Mouse (Mus musculus) left cerebral cortex, postnatal 25 days (tissue): Measurements from ENCODE around the gene Mad2l1bp. TPM values are rescaled to one million over a fixed set of nuclear protein-coding genes. Genes with fewer than 3 reads are reported as not detected.

Experiments
- DNase-seq, 2 experiments: peaks; one replicate each; pipeline ENCODE4 v3.0.0; 2022; ENCODE audit warnings: low spot score in 2 of 2, mixed read lengths in 1 of 2
- intact Hi-C: fragments of 180-260 bp; cut with DNase I; formaldehyde crosslinking; loops from one replicate; pipeline ENCODE4 v1.15.1; 2025
- total RNA-seq, 2 experiments: library from RNA; stranded (reverse); gene quantifications; 2 replicates each; pipeline ENCODE4 v1.2.3; 2021

Mad2l1bp gene
- total RNA-seq, 2 experiments from 2014 or later: 13.0 to 13.5 TPM

GRCm38 (mm10) chr17:46160686-46161085 lies 7.3 kb upstream of the Mad2l1bp start, which contains the start of gene Gtpbp2:
Gtpbp2 (plus strand) TSS chr17:46161032.
- peak; percentile 97 to 100 for DNase-seq
- intact Hi-C loops: loop anchor here (10.0 kb wide), 1 partner anchor 426 kb away; the partner anchor contains the start of gene 1600014C23Rik

GRCm38 (mm10) chr17:46160090-46160662 lies 6.8 kb upstream of the Mad2l1bp start:
- DNase-seq: peak; percentile 83 to 92
- intact Hi-C loops: loop anchor here (10.0 kb wide), 1 partner anchor 425 kb away; the partner anchor contains the start of gene 1600014C23Rik

GRCm38 (mm10) chr17:46159236-46159635 lies 5.9 kb upstream of the Mad2l1bp start:
- intact Hi-C loops: loop anchor here (10.0 kb wide), 1 partner anchor 564 kb away; the partner anchor contains the start of gene Slc29a1
- no peak for DNase-seq

- intact Hi-C loops: loop anchor here (10.0 kb wide), 1 partner anchor 562 kb away; the partner anchor contains the start of gene Slc29a1
- no peak for DNase-seq
These were observed 3.8 kb upstream of the Mad2l1bp start for GRCm38 (mm10) chr17:46157131-46157530.

GRCm38 (mm10) chr17:46156680-46157079 lies 3.3 kb upstream of the Mad2l1bp start:
- intact Hi-C loops: loop anchor here (10.0 kb wide), 1 partner anchor 562 kb away; the partner anchor contains the start of gene Slc29a1
- DNase-seq: no peak

GRCm38 (mm10) chr17:46154336-46154735 lies 983 bp upstream of the Mad2l1bp start:
- DNase-seq: no peak
- intact Hi-C loops: loop anchor here (10.0 kb wide), 1 partner anchor 560 kb away; the partner anchor contains the start of gene Slc29a1

GRCm38 (mm10) chr17:46143578-46144423 lies 9.6 kb downstream of the Mad2l1bp start, which contains the start of gene Rsph9:
Rsph9 (minus strand) TSS chr17:46144216.
- peak; percentile 75 to 91 for DNase-seq
- intact Hi-C loops: no loop called here

- intact Hi-C loops: no loop called here
- no peak for DNase-seq
These were observed 13.5 kb downstream of the Mad2l1bp start for GRCm38 (mm10) chr17:46139872-46140271.

- intact Hi-C loops: no loop called here
- DNase-seq: no peak
These were observed 14.7 kb downstream of the Mad2l1bp start for GRCm38 (mm10) chr17:46138563-46139236.

GRCm38 (mm10) chr17:46132862-46133261 lies 20.5 kb downstream of the Mad2l1bp start:
- intact Hi-C loops: loop anchor here (1.0 to 5.0 kb wide), 2 partner anchors 101 to 402 kb away; partner anchors contain the start of gene Vegfa
- no peak for DNase-seq

GRCm38 (mm10) chr17:46132058-46132718 lies 21.2 kb downstream of the Mad2l1bp start:
- peak; percentile 66 to 70 for DNase-seq
- intact Hi-C loops: loop anchor here (1.0 to 5.0 kb wide), 2 partner anchors 100 to 401 kb away; partner anchors contain the start of gene Vegfa

GRCm38 (mm10) chr17:46129741-46130498 lies 23.4 kb downstream of the Mad2l1bp start:
- intact Hi-C loops: loop anchor here (5.0 kb wide), 1 partner anchor 98 kb away; the partner anchor contains the start of gene Vegfa
- DNase-seq: peak in 1 of 2 experiments; percentile 38

GRCm38 (mm10) chr17:46127814-46128493 lies 25.4 kb downstream of the Mad2l1bp start:
- no peak for DNase-seq
- intact Hi-C loops: no loop called here

GRCm38 (mm10) chr17:46126608-46127007 lies 26.7 kb downstream of the Mad2l1bp start:
- intact Hi-C loops: no loop called here
- DNase-seq: no peak

- no peak for DNase-seq
- intact Hi-C loops: no loop called here
These were observed 29.2 kb downstream of the Mad2l1bp start for GRCm38 (mm10) chr17:46123953-46124700.

- no peak for DNase-seq
- intact Hi-C loops: no loop called here
These were observed 30.1 kb downstream of the Mad2l1bp start for GRCm38 (mm10) chr17:46123285-46123684.

- intact Hi-C loops: no loop called here
- DNase-seq: no peak
These were observed 30.6 kb downstream of the Mad2l1bp start for GRCm38 (mm10) chr17:46122791-46123190.
